Mouse (Mus musculus) CH12.LX (cell line): ENCODE results near the gene Necab3. TPM values are rescaled to one million over a fixed set of nuclear protein-coding genes. Genes with fewer than 3 reads are reported as not detected.

Source experiments
- DNase-seq: peaks from one replicate; pipeline ENCODE4 v3.0.0-alpha.2; 2013; ENCODE audit errors: extremely low read depth
- H3K27ac ChIP-seq: 2 replicates; pipeline ENCODE4 v1.5.1; 2012; ENCODE audit warnings: low read depth, mild to moderate bottlenecking, control low read depth, moderate library complexity; ENCODE audit not compliant: insufficient read depth
- H3K27me3 ChIP-seq: replicated peaks from 2 replicates; pipeline ENCODE3; 2012; ENCODE audit warnings: inconsistent platforms
- H3K36me3 ChIP-seq, 2 experiments: replicated peaks in 1 of 2; 2 replicates each; pipeline versions ENCODE3 to v1.6.1; 2012; ENCODE audit warnings: inconsistent platforms in 1 of 2, low read length in 1 of 2, mild to moderate bottlenecking in 1 of 2, mixed read lengths in 1 of 2, moderate library complexity in 1 of 2; ENCODE audit not compliant: control insufficient read depth in 1 of 2, insufficient read depth in 1 of 2
- H3K4me1 ChIP-seq, 2 experiments: 2 replicates each; pipeline ENCODE4 v1.6.1; 2012; ENCODE audit warnings: inconsistent platforms in 1 of 2, moderate library complexity in 1 of 2; ENCODE audit not compliant: insufficient read depth in 2 of 2, control insufficient read depth in 1 of 2
- H3K4me2 ChIP-seq: 2 replicates; pipeline ENCODE4 v1.6.1; 2012; ENCODE audit warnings: low read depth, mild to moderate bottlenecking, control low read depth; ENCODE audit not compliant: poor library complexity, insufficient read depth, severe bottlenecking
- H3K4me3 ChIP-seq, 3 experiments: fragments of 150-350 bp in 1 of 3; sonication (generic) in 1 of 3; replicated peaks in 1 of 3; 2 replicates each; pipeline versions ENCODE3 to v1.5.1; 2011 to 2012; ENCODE audit warnings: low read depth in 2 of 3, low read length in 2 of 3, mild to moderate bottlenecking in 2 of 3, moderate library complexity in 2 of 3, control low read depth in 1 of 3, improper control_type of control experiment in 1 of 3, inconsistent platforms in 1 of 3, mixed read lengths in 1 of 3; ENCODE audit not compliant: poor library complexity in 1 of 3
- H3K79me2 ChIP-seq: replicated peaks from 2 replicates; pipeline ENCODE4 v1.6.1; 2012; ENCODE audit warnings: mild to moderate bottlenecking, moderate library complexity; ENCODE audit not compliant: control insufficient read depth, poor library complexity, insufficient read depth, severe bottlenecking; ENCODE audit errors: extremely low read depth
- H3K9ac ChIP-seq: 2 replicates; pipeline ENCODE4 v1.6.1; 2012; ENCODE audit warnings: low read depth, mild to moderate bottlenecking, control low read depth, moderate library complexity; ENCODE audit not compliant: insufficient read depth
- H3K9me3 ChIP-seq: replicated peaks from 2 replicates; pipeline ENCODE3; 2012; ENCODE audit warnings: low read length, inconsistent platforms, mixed read lengths
- BHLHE40 ChIP-seq: IDR thresholded peaks from 2 replicates; pipeline ENCODE4 v1.6.1; 2011; ENCODE audit warnings: mild to moderate bottlenecking, low read depth, low read length, improper control_type of control experiment
- CHD1 ChIP-seq: IDR thresholded peaks from 2 replicates; pipeline ENCODE4 v1.6.1; 2012; ENCODE audit warnings: low read depth, low read length, improper control_type of control experiment, inconsistent platforms
- CTCF ChIP-seq, 2 experiments: IDR thresholded peaks in 1 of 2; conservative IDR thresholded peaks in 1 of 2; 2 replicates each; pipeline ENCODE4 v1.5.1; 2011 to 2012; ENCODE audit warnings: low read depth in 2 of 2, low read length in 2 of 2, improper control_type of control experiment in 1 of 2, inconsistent platforms in 1 of 2, mild to moderate bottlenecking in 1 of 2, moderate library complexity in 1 of 2
- E2F4 ChIP-seq: IDR thresholded peaks from 2 replicates; pipeline ENCODE4 v1.6.1; 2011; ENCODE audit warnings: low read depth, low read length, improper control_type of control experiment; ENCODE audit not compliant: insufficient replicate concordance
- EP300 ChIP-seq: IDR thresholded peaks from 2 replicates; pipeline ENCODE4 v1.6.1; 2011; ENCODE audit warnings: low read length, improper control_type of control experiment
- ETS1 ChIP-seq: conservative IDR thresholded peaks from 2 replicates; pipeline ENCODE4 v1.6.1; 2012; ENCODE audit warnings: low read depth, mild to moderate bottlenecking, inconsistent platforms, low read length, improper control_type of control experiment, moderate library complexity
- IRF4 ChIP-seq: IDR thresholded peaks from 2 replicates; pipeline ENCODE4 v1.6.1; 2014; ENCODE audit warnings: low read depth, mild to moderate bottlenecking, inconsistent platforms, low read length, improper control_type of control experiment
- JUND ChIP-seq: conservative IDR thresholded peaks from 2 replicates; pipeline ENCODE4 v1.6.1; 2011; ENCODE audit warnings: low read depth, low read length, improper control_type of control experiment
- KAT2A ChIP-seq: IDR thresholded peaks from 2 replicates; pipeline ENCODE4 v1.6.1; 2012; ENCODE audit warnings: low read length, improper control_type of control experiment, inconsistent platforms; ENCODE audit not compliant: insufficient replicate concordance
- MAFK ChIP-seq: IDR thresholded peaks from 2 replicates; pipeline ENCODE4 v1.6.1; 2011; ENCODE audit warnings: low read length, improper control_type of control experiment; ENCODE audit not compliant: insufficient replicate concordance
- MAZ ChIP-seq: IDR thresholded peaks from 2 replicates; pipeline ENCODE4 v1.6.1; 2012; ENCODE audit warnings: low read depth, mild to moderate bottlenecking, inconsistent platforms, low read length, improper control_type of control experiment, moderate library complexity
- MEF2A ChIP-seq: IDR thresholded peaks from 2 replicates; pipeline ENCODE4 v1.6.1; 2014; ENCODE audit warnings: low read depth, mild to moderate bottlenecking, inconsistent platforms, low read length, improper control_type of control experiment, borderline replicate concordance
- MYC ChIP-seq: IDR thresholded peaks from 2 replicates; pipeline ENCODE4 v1.6.1; 2011; ENCODE audit warnings: low read depth, mild to moderate bottlenecking, improper control_type of control experiment, low read length
- NRF1 ChIP-seq: IDR thresholded peaks from 2 replicates; pipeline ENCODE4 v1.6.1; 2014; ENCODE audit warnings: low read depth, mild to moderate bottlenecking, inconsistent platforms, low read length, improper control_type of control experiment, moderate library complexity
- PAX5 ChIP-seq: IDR thresholded peaks from 2 replicates; pipeline ENCODE4 v1.6.1; 2012; ENCODE audit warnings: low read length, inconsistent platforms, mixed read lengths
- POLR2A ChIP-seq: IDR thresholded peaks from 2 replicates; pipeline ENCODE4 v1.6.1; 2011; ENCODE audit warnings: low read depth, mild to moderate bottlenecking, improper control_type of control experiment, low read length
- POLR2AphosphoS2 ChIP-seq: IDR thresholded peaks from 2 replicates; pipeline ENCODE4 v1.6.1; 2011; ENCODE audit warnings: low read depth, low read length, improper control_type of control experiment
- RAD21 ChIP-seq: IDR thresholded peaks from 2 replicates; pipeline ENCODE4 v1.6.1; 2011; ENCODE audit warnings: low read depth, mild to moderate bottlenecking, low read length, improper control_type of control experiment, moderate library complexity
- RCOR1 ChIP-seq: conservative IDR thresholded peaks from 2 replicates; pipeline ENCODE4 v1.6.1; 2012; ENCODE audit warnings: low read depth, mild to moderate bottlenecking, inconsistent platforms, low read length, improper control_type of control experiment
- SIN3A ChIP-seq: IDR thresholded peaks from 2 replicates; pipeline ENCODE4 v1.6.1; 2012; ENCODE audit warnings: low read length, improper control_type of control experiment, inconsistent platforms
- SMC3 ChIP-seq: IDR thresholded peaks from 2 replicates; pipeline ENCODE4 v1.6.1; 2011; ENCODE audit warnings: low read depth, low read length, improper control_type of control experiment
- TCF12 ChIP-seq: IDR thresholded peaks from 2 replicates; pipeline ENCODE4 v1.6.1; 2014; ENCODE audit warnings: low read depth, mild to moderate bottlenecking, inconsistent platforms, low read length, improper control_type of control experiment
- UBTF ChIP-seq: IDR thresholded peaks from 2 replicates; pipeline ENCODE4 v1.6.1; 2012; ENCODE audit warnings: low read depth, mild to moderate bottlenecking, inconsistent platforms, low read length, improper control_type of control experiment, moderate library complexity
- USF1 ChIP-seq: IDR thresholded peaks from 2 replicates; pipeline ENCODE4 v1.6.1; 2014; ENCODE audit warnings: low read depth, mild to moderate bottlenecking, inconsistent platforms, low read length, improper control_type of control experiment
- USF2 ChIP-seq: conservative IDR thresholded peaks from 2 replicates; pipeline ENCODE4 v1.6.1; 2011; ENCODE audit warnings: low read depth, low read length, improper control_type of control experiment
- ZKSCAN1 ChIP-seq: IDR thresholded peaks from 2 replicates; pipeline ENCODE4 v1.6.1; 2012; ENCODE audit warnings: low read depth, inconsistent platforms, low read length, improper control_type of control experiment, borderline replicate concordance
- ZMIZ1 ChIP-seq: IDR thresholded peaks from 2 replicates; pipeline ENCODE4 v1.6.1; 2012; ENCODE audit warnings: low read depth, mild to moderate bottlenecking, inconsistent platforms, low read length, improper control_type of control experiment
- ZNF384 ChIP-seq: IDR thresholded peaks from 2 replicates; pipeline ENCODE4 v1.6.1; 2012; ENCODE audit warnings: low read depth, low read length, improper control_type of control experiment, inconsistent platforms
- dilution Hi-C: fragments of 300-500 bp; cut with MboI; formaldehyde crosslinking; loops from 2 replicates; pipeline ENCODE4 v1.14.3; 2020; ENCODE audit warnings: low sequenced_read_pairs; ENCODE audit not compliant: extremely low pct_unique_long_range_greater_than_20kb, extremely low pct_ligation_motif_present
- in situ Hi-C: fragments of 300-500 bp; cut with MboI; formaldehyde crosslinking; loops from 3 replicates; pipeline ENCODE4 v1.14.3; 2019; ENCODE audit warnings: low sequenced_read_pairs, low pct_ligation_motif_present, low pct_unique_long_range_greater_than_20kb, mixed read lengths
- polyA plus RNA-seq: library from polyadenylated mRNA; unstranded; fragments of >175 nt; gene quantifications from 2 replicates; pipeline ENCODE4 v1.2.1, GENCODE M21; 2012; ENCODE audit warnings: low read depth; ENCODE audit not compliant: insufficient read length
- total RNA-seq, 2 experiments: library from RNA; depleted of rRNA; stranded (reverse); fragments of 300-350 nt in 1 of 2; fragments of >200 nt in 1 of 2; gene quantifications; 2 replicates each; pipeline ENCODE4 v1.2.3; 2012 to 2014

Gene Necab3
- total and polyA plus RNA-seq, 3 experiments, result 0.87 to 2.8 (median 1.6) TPM

DNA sequence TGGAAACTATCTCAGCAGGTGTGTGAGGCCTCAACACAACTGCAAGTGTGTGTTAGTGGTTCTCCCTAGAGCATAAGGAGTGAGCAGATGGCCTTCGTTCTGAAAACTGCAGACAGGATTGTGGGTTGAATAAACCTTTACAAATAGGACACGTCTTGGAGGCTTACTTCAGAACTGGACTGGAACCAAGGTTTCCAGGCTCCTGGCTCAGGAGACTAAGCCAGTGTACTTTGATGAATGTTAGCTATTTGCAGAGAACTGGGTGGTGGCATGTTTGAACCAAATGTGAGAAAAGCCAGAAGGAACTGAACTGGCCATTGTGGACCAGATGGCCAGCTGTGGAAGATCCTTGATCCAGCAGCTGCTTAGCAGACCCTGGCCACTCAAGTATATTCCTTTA lies 20.4 kb downstream of the Necab3 start:
- in situ Hi-C loops, result no loop called here
- TF ChIP-seq ZMIZ1 (no peak), JUND (no peak), PAX5 (no peak), E2F4 (no peak), SMC3 (no peak), BHLHE40 (no peak), ZKSCAN1 (no peak), KAT2A (no peak), IRF4 (no peak), TCF12 (no peak), CHD1 (no peak), MAZ (no peak), NRF1 (no peak), MAFK (no peak), UBTF (no peak), SIN3A (no peak), ZNF384 (no peak), EP300 (no peak)
- H3K36me3 ChIP-seq, result peaks cover 22 to 77% of the 10 kb centered on the region in 2 experiments

GRCm38 (mm10) chr2:154534704-154535270 lies 23.9 kb downstream of the Necab3 start:
- Histone ChIP-seq H3K36me3 (peaks cover 38 to 84% of the 10 kb centered on the region in 2 experiments), H3K27ac (no peak overlapping the region), H3K27me3 (no peaks in the 10 kb centered on the region)
- DNase-seq, result no peak
- in situ Hi-C loops, result no loop called here
- TF ChIP-seq SIN3A (no peak), RCOR1 (no peak), USF2 (no peak), CHD1 (no peak), USF1 (no peak), MYC (no peak), ETS1 (no peak), MAZ (no peak), POLR2A (no peak), RAD21 (no peak), PAX5 (no peak), TCF12 (no peak), POLR2AphosphoS2 (no peak), MEF2A (no peak), CTCF (conservative IDR thresholded peaks at IDR 0.05 in 1 of 2, IDR thresholded peaks at IDR 0.05 in 1 of 2; ENCODE audit: low read depth in 2 of 2, low read length in 2 of 2) (no peak)
- TF ChIP-seq, all 38 proteins: peak for 0
- no peak overlapping the region for H3K9ac ChIP-seq
- no peak overlapping the region for H3K4me3 ChIP-seq
- no peaks in the 10 kb centered on the region for H3K9me3 ChIP-seq
- no peaks in the 10 kb centered on the region for H3K4me1 ChIP-seq
- dilution Hi-C loops, result no loop called here
- no peaks in the 10 kb centered on the region for H3K79me2 ChIP-seq
- H3K4me2 ChIP-seq, result no peak overlapping the region

More for the DNA sequence above, 20.4 kb downstream of the Necab3 start:
- no peaks in the 10 kb centered on the region for H3K27me3 ChIP-seq
- H3K4me2 ChIP-seq, result no peak overlapping the region
- DNase-seq, result no peak
- H3K79me2 ChIP-seq, result no peaks in the 10 kb centered on the region
- no peaks in the 10 kb centered on the region for H3K9me3 ChIP-seq
- no peak overlapping the region for H3K9ac ChIP-seq
- dilution Hi-C loops, result no loop called here
- no peak overlapping the region for H3K4me3 ChIP-seq
- no peaks in the 10 kb centered on the region for H3K4me1 ChIP-seq
- no peak overlapping the region for H3K27ac ChIP-seq
